Mouse (Mus musculus) embryonic facial prominence, embryonic 14.5 days (tissue): ENCODE measurements at regions not wholly inside any gene's neighbourhood (a gene's known extent, or its start where the extent isn't known, plus 50 kb on each side); places are given as distances from the start of the nearest gene placed in this dataset.

Experiments
- ATAC-seq: fragments of 200-750 bp; cut with Nextera tagmentation; 2 replicates; pipeline ENCODE4 v1.8.0; 2017; ENCODE audit warnings: low read depth, moderate number of reproducible peaks, moderate TSS enrichment
- DNase-seq: peaks from one replicate; pipeline ENCODE4 v3.0.0-alpha.2; 2015; ENCODE audit warnings: low spot score
- H3K27ac ChIP-seq: fragments of 300-500 bp; sonication (generic); replicated peaks from 2 replicates; pipeline ENCODE4 v1.5.1; 2014; ENCODE audit warnings: low read depth, mild to moderate bottlenecking, low read length, moderate library complexity
- H3K27me3 ChIP-seq: fragments of 300-500 bp; sonication (generic); replicated peaks from 2 replicates; pipeline ENCODE4 v1.6.1; 2014; ENCODE audit warnings: low read length; ENCODE audit not compliant: control insufficient read depth, insufficient read depth
- H3K36me3 ChIP-seq: fragments of 300-500 bp; sonication (generic); 2 replicates; pipeline ENCODE4 v1.6.1; 2014; ENCODE audit warnings: low read length, mixed read lengths; ENCODE audit not compliant: control insufficient read depth, insufficient read depth
- H3K4me1 ChIP-seq: fragments of 300-500 bp; sonication (generic); 2 replicates; pipeline ENCODE4 v1.6.1; 2014; ENCODE audit warnings: antibody characterized with exemption, low read length; ENCODE audit not compliant: control insufficient read depth, insufficient read depth
- H3K4me2 ChIP-seq: fragments of 300-500 bp; sonication (generic); 2 replicates; pipeline ENCODE4 v1.6.1; 2014; ENCODE audit warnings: low read depth, mild to moderate bottlenecking, low read length, moderate library complexity, mixed read lengths
- H3K4me3 ChIP-seq: fragments of 300-500 bp; sonication (generic); 2 replicates; pipeline ENCODE4 v1.5.1; 2014; ENCODE audit warnings: low read depth, mild to moderate bottlenecking, low read length
- H3K9ac ChIP-seq: fragments of 300-500 bp; sonication (generic); 2 replicates; pipeline ENCODE4 v1.6.1; 2014; ENCODE audit warnings: low read depth, mild to moderate bottlenecking, low read length, moderate library complexity, mixed read lengths
- H3K9me3 ChIP-seq: fragments of 300-500 bp; sonication (generic); 2 replicates; pipeline ENCODE4 v1.6.1; 2016; ENCODE audit warnings: low read length; ENCODE audit not compliant: control insufficient read depth
- WGBS: fragments of 180-500 bp; shearing (Covaris S2); extraction: QIAGEN DNeasy Blood & Tissue Kit; methylation state at CpG from one replicate; pipeline ENCODE4 v1.1.7; 2014; 5-methylcytosine and 5-hydroxymethylcytosine counted together

DNA sequence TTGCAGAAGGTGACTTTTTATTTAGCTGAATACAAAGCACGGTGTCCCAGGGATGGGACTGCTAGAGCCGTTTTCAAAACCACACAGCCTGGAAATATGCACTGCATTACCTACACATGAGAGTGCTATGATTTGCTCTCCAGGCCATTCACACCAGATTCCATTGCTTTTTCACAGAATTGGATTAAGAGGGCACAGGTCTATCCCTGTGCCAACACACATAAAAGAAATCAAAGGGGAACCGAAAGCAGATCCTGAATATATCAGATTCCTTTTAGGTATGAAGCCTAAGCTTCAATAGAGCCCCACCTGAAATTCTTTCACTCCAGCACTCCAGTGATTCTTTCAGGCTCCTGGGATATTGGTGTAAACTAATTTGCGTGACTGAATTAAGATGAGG is 606.2 kb upstream of the Crim1 start:
- no peak overlapping the region for H3K4me3 ChIP-seq
- ATAC-seq (peak; percentile 72; the same call in 1 of the 2 replicates), DNase-seq (peak; percentile 28)
- no peak overlapping the region for H3K9ac ChIP-seq
- H3K27ac ChIP-seq, result no peak overlapping the region
- no peaks in the 10 kb centered on the region for H3K9me3 ChIP-seq
- WGBS, result 62% methylated on average over 4 of the region's 4 CpGs
- no peaks in the 10 kb centered on the region for H3K27me3 ChIP-seq
- no peak overlapping the region for H3K4me2 ChIP-seq
- no peaks in the 10 kb centered on the region for H3K36me3 ChIP-seq
- H3K4me1 ChIP-seq, result no peaks in the 10 kb centered on the region

DNA sequence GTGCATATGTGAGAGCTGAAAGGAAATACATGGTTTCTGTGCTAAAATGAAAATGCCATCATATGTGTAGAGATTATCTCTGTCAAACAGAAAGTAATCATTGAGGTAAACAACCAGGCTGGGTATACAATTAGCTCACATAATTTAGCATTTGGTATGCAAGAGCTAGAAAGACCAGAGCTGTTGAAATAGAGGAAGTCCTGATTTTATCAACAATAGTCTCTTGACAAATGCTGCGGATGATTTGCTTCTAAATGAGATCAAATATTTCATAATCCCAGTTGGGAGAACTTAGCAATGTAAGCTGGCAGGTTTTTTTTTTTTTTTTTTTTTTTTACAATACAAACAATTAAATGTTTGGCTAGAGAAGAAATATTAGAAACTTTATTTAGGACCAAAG is 603.6 kb upstream of the Crim1 start:
- no peak overlapping the region for H3K4me2 ChIP-seq
- H3K27ac ChIP-seq, result no peak overlapping the region
- no peaks in the 10 kb centered on the region for H3K27me3 ChIP-seq
- H3K9me3 ChIP-seq, result no peaks in the 10 kb centered on the region
- no peak overlapping the region for H3K9ac ChIP-seq
- 79% methylated on average over 1 of the region's 1 CpGs for WGBS
- no peaks in the 10 kb centered on the region for H3K4me1 ChIP-seq
- no peak overlapping the region for H3K4me3 ChIP-seq
- ATAC-seq, result no peak
- peak; percentile 10 for DNase-seq
- H3K36me3 ChIP-seq, result no peaks in the 10 kb centered on the region

DNA sequence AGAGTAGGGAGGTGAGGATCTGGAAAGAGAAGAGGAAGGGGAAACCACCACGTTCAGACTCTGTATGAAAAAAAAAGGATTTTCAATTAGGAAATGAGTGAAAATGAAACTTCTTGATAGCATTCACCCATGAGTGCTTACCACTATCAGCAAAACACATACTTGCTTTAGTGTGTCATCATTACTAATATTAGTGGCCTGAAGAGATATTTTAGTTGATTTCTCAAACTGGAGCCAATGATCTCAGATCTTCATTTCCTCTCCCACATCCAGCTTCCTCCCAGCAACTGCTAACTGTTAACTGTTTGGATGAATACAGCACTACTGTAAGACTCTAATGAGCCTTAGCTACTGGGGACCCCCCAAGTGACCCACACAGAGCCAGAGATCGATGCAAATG is 576.6 kb upstream of the Crim1 start:
- H3K4me2 ChIP-seq, result no peak overlapping the region
- DNase-seq (no peak), ATAC-seq (no peak)
- 46% methylated on average over 2 of the region's 2 CpGs for WGBS
- no peaks in the 10 kb centered on the region for H3K4me1 ChIP-seq
- no peak overlapping the region for H3K9ac ChIP-seq
- H3K36me3 ChIP-seq, result no peaks in the 10 kb centered on the region
- H3K27me3 ChIP-seq, result no peaks in the 10 kb centered on the region
- no peak overlapping the region for H3K27ac ChIP-seq
- no peaks in the 10 kb centered on the region for H3K9me3 ChIP-seq
- no peak overlapping the region for H3K4me3 ChIP-seq

DNA sequence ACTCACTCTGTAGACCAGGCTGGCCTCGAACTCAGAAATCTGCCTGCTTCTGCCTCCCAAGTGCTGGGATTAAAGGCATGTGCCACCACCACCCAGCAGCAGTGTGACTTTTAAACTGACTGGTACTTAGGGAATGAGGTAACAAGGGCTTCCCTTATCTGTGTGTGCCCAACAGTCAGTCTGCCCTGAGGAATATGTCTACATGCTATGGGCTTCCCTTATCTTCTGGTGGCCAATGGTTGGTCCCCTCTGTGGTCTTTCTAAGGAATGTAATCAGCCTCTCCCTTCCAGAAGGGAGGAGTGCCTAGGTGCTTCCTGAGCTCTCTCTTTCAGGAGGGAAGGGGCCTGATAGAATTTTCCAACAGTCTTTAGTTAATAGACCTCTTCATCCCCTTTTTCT is 575.9 kb upstream of the Crim1 start:
- WGBS, result 64% methylated on average over 1 of the region's 1 CpGs

DNA sequence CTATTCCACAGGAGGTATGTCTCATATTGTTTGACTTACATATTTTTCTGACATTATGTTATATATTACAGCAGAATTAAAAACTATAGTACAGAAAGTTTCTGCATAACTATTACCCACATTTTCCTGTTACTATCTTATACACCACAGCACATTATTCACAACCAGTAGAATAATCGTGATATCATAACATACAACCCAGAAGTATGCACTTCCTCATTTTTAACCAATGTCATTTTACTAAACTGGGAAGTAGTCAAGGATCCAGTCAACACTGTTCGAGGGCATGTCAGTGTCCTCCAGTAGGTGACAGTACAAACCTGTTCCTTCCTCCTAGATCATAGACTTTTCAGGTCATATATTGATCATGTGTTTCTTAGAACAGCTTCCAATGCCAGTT is 557.7 kb upstream of the Crim1 start:
- H3K4me1 ChIP-seq, result no peaks in the 10 kb centered on the region

More for the DNA sequence above, 575.9 kb upstream of the Crim1 start:
- ATAC-seq (no peak), DNase-seq (no peak)
- Histone ChIP-seq H3K27me3 (no peaks in the 10 kb centered on the region), H3K36me3 (no peaks in the 10 kb centered on the region), H3K9ac (no peak overlapping the region), H3K27ac (no peak overlapping the region), H3K4me1 (no peaks in the 10 kb centered on the region), H3K4me2 (no peak overlapping the region), H3K4me3 (no peak overlapping the region), H3K9me3 (0 out of 2 replicates have a peak, but pooled peaks cover 3% of the 10 kb centered on the region)

DNA sequence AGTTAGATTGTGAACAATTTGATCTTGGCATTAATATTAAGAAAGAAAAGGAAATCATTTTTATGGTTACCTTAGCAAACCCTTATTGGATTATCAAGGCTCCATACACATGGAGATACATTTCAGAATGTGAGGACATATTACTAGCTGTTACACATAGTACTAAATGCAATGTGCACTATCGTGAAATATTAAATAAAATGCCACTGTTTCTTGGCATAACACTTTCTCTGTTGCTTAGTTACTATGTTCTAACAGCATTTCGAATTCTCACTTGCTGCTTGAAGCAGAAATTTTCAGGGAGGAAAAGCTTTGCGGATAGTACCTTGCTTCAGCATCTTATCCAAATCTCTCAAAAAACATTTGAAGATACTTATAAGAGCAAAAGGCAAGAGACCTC is 551.1 kb upstream of the Crim1 start:
- 84% methylated on average over 3 of the region's 3 CpGs for WGBS
- no peak overlapping the region for H3K9ac ChIP-seq
- ATAC-seq (no peak), DNase-seq (no peak)
- H3K4me3 ChIP-seq, result no peak overlapping the region
- H3K4me1 ChIP-seq, result no peaks in the 10 kb centered on the region
- H3K36me3 ChIP-seq, result no peaks in the 10 kb centered on the region
- no peak overlapping the region for H3K4me2 ChIP-seq
- H3K9me3 ChIP-seq, result no peaks in the 10 kb centered on the region
- no peaks in the 10 kb centered on the region for H3K27me3 ChIP-seq
- no peak overlapping the region for H3K27ac ChIP-seq

More for the DNA sequence above, 557.7 kb upstream of the Crim1 start:
- Histone ChIP-seq H3K9ac (no peak overlapping the region), H3K9me3 (no peaks in the 10 kb centered on the region), H3K27me3 (no peaks in the 10 kb centered on the region), H3K4me2 (no peak overlapping the region), H3K36me3 (no peaks in the 10 kb centered on the region), H3K27ac (no peak overlapping the region), H3K4me3 (no peak overlapping the region)
- ATAC-seq (no peak), DNase-seq (no peak)
- 71% methylated on average over 2 of the region's 2 CpGs for WGBS

DNA sequence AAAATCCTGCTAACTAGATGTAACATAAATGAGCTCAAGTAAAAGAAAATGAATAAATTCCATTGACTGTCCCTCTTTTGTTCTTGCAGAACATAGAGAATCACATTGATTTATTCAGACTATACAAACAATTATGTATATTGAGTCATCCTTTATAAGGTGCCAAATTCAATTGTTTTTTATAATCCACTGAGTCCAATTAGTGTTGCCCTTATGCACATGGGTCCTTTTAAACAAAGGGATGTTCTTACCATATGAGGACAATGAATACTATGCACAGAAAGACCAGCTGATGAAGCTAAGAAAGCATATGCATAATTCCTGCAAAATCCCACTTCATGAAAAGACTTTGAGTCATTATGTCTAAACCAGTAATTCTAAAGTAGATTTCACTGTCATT is 548.2 kb upstream of the Crim1 start:
- DNase-seq (no peak), ATAC-seq (peak; percentile 53; the same call in 1 of the 2 replicates)
- Histone ChIP-seq H3K9ac (no peak overlapping the region), H3K27ac (no peak overlapping the region), H3K4me2 (no peak overlapping the region), H3K36me3 (no peaks in the 10 kb centered on the region), H3K4me1 (no peaks in the 10 kb centered on the region), H3K4me3 (no peak overlapping the region), H3K9me3 (no peaks in the 10 kb centered on the region), H3K27me3 (no peaks in the 10 kb centered on the region)
